Mouse (Mus musculus): ENCODE results near the gene Aqp8. TPM values are rescaled to one million over a fixed set of nuclear protein-coding genes. Genes with fewer than 3 reads are reported as not detected.

Gene Aqp8
- polyA plus RNA-seq (2015; fragmentation: Nextera tagmentation; extraction: Ambion mirVana), result 0.63 and 1.7 TPM in 2 replicates

DNA sequence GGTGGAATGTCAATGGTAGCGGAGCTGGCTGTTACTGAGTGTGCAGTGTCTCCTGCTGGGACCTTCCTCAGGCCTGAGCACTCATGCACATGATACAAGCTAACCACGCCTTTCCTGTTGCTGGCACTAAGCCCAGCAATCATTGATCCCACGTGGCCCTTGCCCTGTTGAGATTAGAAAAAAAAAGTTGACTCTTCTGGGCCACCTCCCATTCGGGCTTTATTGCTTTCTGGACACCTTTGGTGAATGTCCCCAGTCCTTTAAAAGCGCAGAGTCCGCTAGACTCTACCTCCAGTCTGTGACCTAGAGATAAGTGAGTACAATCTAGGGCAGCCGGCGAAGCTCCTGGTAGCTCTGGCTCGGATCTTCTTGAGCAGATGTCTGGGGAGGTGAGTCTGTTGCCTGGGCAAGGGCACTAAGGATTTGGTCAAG, at the start of gene Aqp8:
Gene Aqp8, plus strand, starts transcription at position 222 of the 432 bp plus-strand sequence.

DNA sequence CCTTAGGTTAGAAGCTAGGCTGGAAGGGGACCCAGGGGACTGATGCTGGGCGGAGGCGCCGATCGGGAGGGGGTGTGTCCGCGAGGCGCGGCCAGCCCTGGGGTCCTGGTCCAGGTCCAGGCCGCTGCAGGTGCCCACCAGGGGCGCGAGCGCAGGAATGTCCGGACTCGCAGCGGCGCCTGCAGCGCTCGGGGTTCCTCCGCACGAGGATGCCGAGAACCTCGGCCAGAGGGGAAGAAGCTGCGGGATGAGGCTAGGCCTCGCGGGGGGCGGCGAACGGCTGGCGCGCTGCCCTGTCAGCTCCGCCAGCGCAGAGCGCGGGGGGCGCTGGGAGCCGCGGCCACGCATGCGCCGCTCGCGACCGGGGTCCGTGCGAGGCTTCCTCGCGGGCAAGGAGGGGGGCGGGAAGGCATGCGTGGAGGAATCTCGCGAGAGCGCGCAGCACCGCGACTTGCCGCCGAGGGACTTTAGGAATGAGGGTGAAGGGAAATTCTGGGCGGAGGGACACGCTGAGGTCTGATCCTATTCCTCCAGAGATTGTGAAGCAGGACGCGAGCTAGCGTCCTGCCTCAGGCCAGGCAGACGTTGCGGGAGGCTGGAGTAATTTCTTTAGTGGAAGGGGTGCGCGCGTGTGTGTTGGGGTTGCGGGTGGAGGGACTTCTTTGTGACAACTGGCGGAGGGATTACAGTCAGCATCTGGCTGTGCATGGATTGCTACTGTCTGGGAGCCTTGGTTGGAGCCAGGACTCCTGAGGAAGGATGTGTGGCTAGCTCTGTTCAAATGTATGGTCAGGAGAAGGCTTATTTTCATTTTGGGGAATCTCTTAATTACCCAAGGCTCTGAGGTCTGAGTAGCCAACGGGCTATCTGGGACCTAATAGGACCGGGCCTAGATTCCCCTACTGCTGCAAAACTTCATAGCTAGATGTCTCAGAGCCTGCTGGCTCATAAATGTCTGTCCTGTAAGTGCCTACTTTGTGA, 38.4 kb downstream of the Aqp8 start, which contains the start of gene Zkscan2:
Gene Zkscan2, minus strand, starts transcription at position 211 of the 981 bp plus-strand sequence.

Other genes with a start within 250 kb of the Aqp8 start
- gene Slc5a11, start 247.5 kb upstream of the Aqp8 start, polyA plus RNA-seq (2015; fragmentation: Nextera tagmentation; extraction: Ambion mirVana), result 0.51 and 2.0 TPM in 2 replicates
- 23.7 and 25.3 TPM in 2 replicates for gene Lcmt1, start 92.5 kb upstream of the Aqp8 start, polyA plus RNA-seq (2015; fragmentation: Nextera tagmentation; extraction: Ambion mirVana)
- 13.8 and 14.3 TPM in 2 replicates for gene Arhgap17, start 92.4 kb upstream of the Aqp8 start, polyA plus RNA-seq (2015; fragmentation: Nextera tagmentation; extraction: Ambion mirVana)
- gene Zkscan2, start 38.2 kb downstream of the Aqp8 start, polyA plus RNA-seq (2015; fragmentation: Nextera tagmentation; extraction: Ambion mirVana), result 0.11 and 0.22 TPM in 2 replicates